Mouse (Mus musculus) 3134 (cell line): Measurements from ENCODE around the gene Rtl6.

ENCODE experiments used
- DNase-seq: peaks from one replicate; pipeline ENCODE4 v3.0.0-alpha.2; 2011; ENCODE audit warnings: low spot score; ENCODE audit not compliant: insufficient read length; ENCODE audit errors: extremely low read depth

Rtl6 gene

GRCm38 (mm10) chr15:84538974-84539588 is 18.5 kb downstream of the Rtl6 start:
- DNase-seq = no peak

GRCm38 (mm10) chr15:84537117-84537516 is 20.5 kb downstream of the Rtl6 start:
- no peak for DNase-seq

- DNase-seq = no peak
Observed at GRCm38 (mm10) chr15:84536611-84537010, 21.0 kb downstream of the Rtl6 start.

GRCm38 (mm10) chr15:84535953-84536352 is 21.7 kb downstream of the Rtl6 start:
- DNase-seq = no peak

GRCm38 (mm10) chr15:84532211-84532610 is 25.4 kb downstream of the Rtl6 start:
- no peak for DNase-seq

GRCm38 (mm10) chr15:84531535-84531934 is 26.1 kb downstream of the Rtl6 start:
- DNase-seq = no peak

GRCm38 (mm10) chr15:84526921-84527320 is 30.7 kb downstream of the Rtl6 start:
- DNase-seq = no peak

GRCm38 (mm10) chr15:84525222-84525883 is 32.3 kb downstream of the Rtl6 start:
- DNase-seq = no peak

- DNase-seq = no peak
Observed at GRCm38 (mm10) chr15:84522953-84523689, 34.5 kb downstream of the Rtl6 start.

- no peak for DNase-seq
Observed at GRCm38 (mm10) chr15:84521486-84521885, 36.1 kb downstream of the Rtl6 start.

- DNase-seq = no peak
Observed at GRCm38 (mm10) chr15:84518540-84518939, 39.1 kb downstream of the Rtl6 start.

- DNase-seq = peak; percentile 74
Observed at GRCm38 (mm10) chr15:84512626-84513296, 44.9 kb downstream of the Rtl6 start.

- DNase-seq = no peak
Observed at GRCm38 (mm10) chr15:84509981-84510380, 47.6 kb downstream of the Rtl6 start.

- no peak for DNase-seq
Observed at GRCm38 (mm10) chr15:84509161-84509560, 48.5 kb downstream of the Rtl6 start.

- no peak for DNase-seq
Observed at GRCm38 (mm10) chr15:84506026-84506425, 51.6 kb downstream of the Rtl6 start.

- no peak for DNase-seq
Observed at GRCm38 (mm10) chr15:84504895-84505294, 52.7 kb downstream of the Rtl6 start.
